Mouse (Mus musculus): ENCODE data around the gene Olfr1046. TPM values are rescaled to one million over a fixed set of nuclear protein-coding genes. Genes with fewer than 3 reads are reported as not detected.

Olfr1046 gene
- not detected in 2 replicates for polyA plus RNA-seq (2012; ENCODE audit: low replicate concordance)

GRCm38 (mm10) chr2:86219214-86219613 is at the start of gene Olfr1046:
TSS of gene Olfr1046 (minus strand) at chr2:86219314.

GRCm38 (mm10) chr2:86258228-86258627 is 39.1 kb upstream of the Olfr1046 start, which contains the start of gene Olfr1049:
TSS of gene Olfr1049 (minus strand) at chr2:86258328.

GRCm38 (mm10) chr2:86240189-86240588 is 21.1 kb upstream of the Olfr1046 start, which contains the start of gene Olfr1048:
TSS of gene Olfr1048 (minus strand) at chr2:86240289.

GRCm38 (mm10) chr2:86231301-86231700 is 12.2 kb upstream of the Olfr1046 start, which contains the start of gene Olfr1047:
TSS of gene Olfr1047 (minus strand) at chr2:86231401.

GRCm38 (mm10) chr2:86202909-86203308 is 16.2 kb downstream of the Olfr1046 start, which contains the start of gene Olfr1045:
TSS of gene Olfr1045 (minus strand) at chr2:86203009.

GRCm38 (mm10) chr2:86185583-86185982 is 33.5 kb downstream of the Olfr1046 start, which contains the start of gene Olfr52:
TSS of gene Olfr52 (minus strand) at chr2:86185683.

GRCm38 (mm10) chr2:86177720-86178119 is 41.4 kb downstream of the Olfr1046 start, which contains the start of gene Olfr1044:
TSS of gene Olfr1044 (minus strand) at chr2:86177820.

GRCm38 (mm10) chr2:86167422-86167821 is 51.7 kb downstream of the Olfr1046 start, which contains the start of gene Olfr1043:
TSS of gene Olfr1043 (minus strand) at chr2:86167522.

Other genes starting within 250 kb of the Olfr1046 start
- gene Olfr1029, start 245.4 kb downstream of the Olfr1046 start, polyA plus RNA-seq (2012; ENCODE audit: low replicate concordance): not detected in 2 replicates
- gene Olfr1030, start 240.0 kb downstream of the Olfr1046 start, polyA plus RNA-seq (2012; ENCODE audit: low replicate concordance): not detected in 2 replicates
- gene Olfr1031, start 229.0 kb downstream of the Olfr1046 start, polyA plus RNA-seq (2012; ENCODE audit: low replicate concordance): not detected in 2 replicates
- gene Olfr1032, start 213.8 kb downstream of the Olfr1046 start, polyA plus RNA-seq (2012; ENCODE audit: low replicate concordance): not detected in 2 replicates
- gene Olfr1033, start 198.7 kb downstream of the Olfr1046 start, polyA plus RNA-seq (2012; ENCODE audit: low replicate concordance): not detected in 2 replicates
- gene Olfr1034, start 173.5 kb downstream of the Olfr1046 start, polyA plus RNA-seq (2012; ENCODE audit: low replicate concordance): not detected in 2 replicates
- gene Olfr1036, start 145.3 kb downstream of the Olfr1046 start, polyA plus RNA-seq (2012; ENCODE audit: low replicate concordance): not detected in 2 replicates
- not detected in 2 replicates for gene Olfr1037, start 131.9 kb downstream of the Olfr1046 start, polyA plus RNA-seq (2012; ENCODE audit: low replicate concordance)
- gene Olfr1039, start 83.4 kb downstream of the Olfr1046 start, polyA plus RNA-seq (2012; ENCODE audit: low replicate concordance): not detected in 2 replicates
- not detected in 2 replicates for gene Olfr1040, start 72.6 kb downstream of the Olfr1046 start, polyA plus RNA-seq (2012; ENCODE audit: low replicate concordance)
- gene Olfr1042, start 57.5 kb downstream of the Olfr1046 start, polyA plus RNA-seq (2012; ENCODE audit: low replicate concordance): not detected in 2 replicates
- gene Olfr1043, start 51.8 kb downstream of the Olfr1046 start, polyA plus RNA-seq (2012; ENCODE audit: low replicate concordance): 0.19 TPM in 1 of 2 replicates, not detected in the other
- gene Olfr1044, start 41.5 kb downstream of the Olfr1046 start, polyA plus RNA-seq (2012; ENCODE audit: low replicate concordance): not detected in 2 replicates
- gene Olfr52, start 33.6 kb downstream of the Olfr1046 start, polyA plus RNA-seq (2012; ENCODE audit: low replicate concordance): not detected in 2 replicates
- not detected in 2 replicates for gene Olfr1045, start 16.3 kb downstream of the Olfr1046 start, polyA plus RNA-seq (2012; ENCODE audit: low replicate concordance)
- gene Olfr1047, start 12.1 kb upstream of the Olfr1046 start, polyA plus RNA-seq (2012; ENCODE audit: low replicate concordance): not detected in 2 replicates
- not detected in 2 replicates for gene Olfr1048, start 21.0 kb upstream of the Olfr1046 start, polyA plus RNA-seq (2012; ENCODE audit: low replicate concordance)
- not detected in 2 replicates for gene Olfr1049, start 39.0 kb upstream of the Olfr1046 start, polyA plus RNA-seq (2012; ENCODE audit: low replicate concordance)
- gene Olfr1051, start 59.8 kb upstream of the Olfr1046 start, polyA plus RNA-seq (2012; ENCODE audit: low replicate concordance): not detected in 2 replicates
- not detected in 2 replicates for gene Olfr1052, start 73.1 kb upstream of the Olfr1046 start, polyA plus RNA-seq (2012; ENCODE audit: low replicate concordance)
- gene Olfr1053, start 96.0 kb upstream of the Olfr1046 start, polyA plus RNA-seq (2012; ENCODE audit: low replicate concordance): not detected in 2 replicates
- gene Olfr1054, start 116.1 kb upstream of the Olfr1046 start, polyA plus RNA-seq (2012; ENCODE audit: low replicate concordance): not detected in 2 replicates
- gene Olfr1055, start 131.0 kb upstream of the Olfr1046 start, polyA plus RNA-seq (2012; ENCODE audit: low replicate concordance): not detected in 2 replicates
- not detected in 2 replicates for gene Olfr1056, start 143.2 kb upstream of the Olfr1046 start, polyA plus RNA-seq (2012; ENCODE audit: low replicate concordance)
- gene Olfr1057, start 159.1 kb upstream of the Olfr1046 start, polyA plus RNA-seq (2012; ENCODE audit: low replicate concordance): not detected in 2 replicates
- gene Olfr1058, start 169.2 kb upstream of the Olfr1046 start, polyA plus RNA-seq (2012; ENCODE audit: low replicate concordance): not detected in 2 replicates
- gene Olfr1061, start 194.7 kb upstream of the Olfr1046 start, polyA plus RNA-seq (2012; ENCODE audit: low replicate concordance): not detected in 2 replicates
- gene Olfr1062, start 207.4 kb upstream of the Olfr1046 start, polyA plus RNA-seq (2012; ENCODE audit: low replicate concordance): not detected in 2 replicates
- gene Olfr1065, start 231.3 kb upstream of the Olfr1046 start, polyA plus RNA-seq (2012; ENCODE audit: low replicate concordance): not detected in 2 replicates
- gene Olfr1066, start 237.0 kb upstream of the Olfr1046 start, polyA plus RNA-seq (2012; ENCODE audit: low replicate concordance): not detected in 2 replicates

Measured in leukemia stem cell, adult 10-12 weeks (primary cell).